Mouse (Mus musculus): ENCODE measurements around the gene Zfp738.

GRCm38 (mm10) chr13:67728641-67729318 is 41.9 kb upstream of the Zfp738 start, which contains the start of gene Zfp65:
- no peak for TF ChIP-seq CTCF (IDR thresholded peaks at IDR 0.05; ENCODE audit: borderline replicate concordance, control insufficient read depth, extremely low read depth, insufficient read depth, low read length, poor library complexity)
- TF ChIP-seq POLR2A (IDR thresholded peaks at IDR 0.05; ENCODE audit: control insufficient read depth, extremely low read depth, insufficient read depth, low read length, poor library complexity), result no peak

Measured in thymus, adult 2 months (tissue).